Mouse (Mus musculus) liver, embryonic 11.5 days (tissue): ENCODE results near the gene Ifna1. TPM values are rescaled to one million over a fixed set of nuclear protein-coding genes. Genes with fewer than 3 reads are reported as not detected.
"Not testable (repeated sequence)": the region's sequence is repeated elsewhere in the genome, so short reads cannot be mapped to it uniquely, and the experiment has no call there.

Experiments used
- ATAC-seq: fragments of 200-750 bp; cut with Nextera tagmentation; replicated peaks from 2 replicates; pipeline ENCODE4 v1.8.0; 2017; ENCODE audit warnings: moderate number of reproducible peaks, mild to moderate bottlenecking, moderate TSS enrichment, moderate library complexity; ENCODE audit not compliant: low FRiP score
- DNase-seq: peaks from one replicate; pipeline ENCODE4 v3.0.0-alpha.2; 2017; ENCODE audit warnings: low spot score
- H3K27ac ChIP-seq: fragments of 300-500 bp; sonication (generic); 2 replicates; pipeline ENCODE4 v1.5.1; 2014; ENCODE audit warnings: mild to moderate bottlenecking, low read depth, low read length, control low read depth
- H3K27me3 ChIP-seq: fragments of 300-500 bp; sonication (generic); replicated peaks from 2 replicates; pipeline ENCODE4 v1.6.1; 2014; ENCODE audit warnings: low read length, mixed read lengths; ENCODE audit not compliant: control insufficient read depth, insufficient read depth
- H3K36me3 ChIP-seq: fragments of 300-500 bp; sonication (generic); 2 replicates; pipeline ENCODE4 v1.6.1; 2014; ENCODE audit warnings: mild to moderate bottlenecking, low read length, moderate library complexity, mixed read lengths; ENCODE audit not compliant: control insufficient read depth, insufficient read depth
- H3K4me1 ChIP-seq: fragments of 300-500 bp; sonication (generic); replicated peaks from 2 replicates; pipeline ENCODE4 v1.6.1; 2014; ENCODE audit warnings: low read length, mixed read lengths; ENCODE audit not compliant: control insufficient read depth, insufficient read depth
- H3K4me2 ChIP-seq: fragments of 300-500 bp; sonication (generic); 2 replicates; pipeline ENCODE4 v1.6.1; 2014; ENCODE audit warnings: mild to moderate bottlenecking, control low read depth, moderate library complexity
- H3K4me3 ChIP-seq: fragments of 300-500 bp; sonication (generic); 2 replicates; pipeline ENCODE4 v1.5.1; 2014; ENCODE audit warnings: low read depth, low read length, control low read depth
- H3K9ac ChIP-seq: fragments of 300-500 bp; sonication (generic); 2 replicates; pipeline ENCODE4 v1.6.1; 2014; ENCODE audit warnings: low read depth, low read length, control low read depth
- H3K9me3 ChIP-seq: fragments of 300-500 bp; sonication (generic); 2 replicates; pipeline ENCODE4 v1.6.1; 2016; ENCODE audit warnings: low read length, inconsistent platforms, mixed read lengths; ENCODE audit not compliant: control insufficient read depth
- WGBS: fragments of 180-500 bp; shearing (Covaris S2); extraction: QIAGEN DNeasy Blood & Tissue Kit; methylation state at CpG from one replicate; pipeline ENCODE4 v1.1.7; 2014; 5-methylcytosine and 5-hydroxymethylcytosine counted together
- polyA plus RNA-seq: library from polyadenylated mRNA; unstranded; fragments of >200 nt; fragmentation: Nextera tagmentation; extraction: Ambion mirVana; gene quantifications from 2 replicates; pipeline ENCODE4 v1.2.1, GENCODE M21; 2014

The Ifna1 gene
- polyA plus RNA-seq, 1 experiment from 2014 or later, result not detected

GRCm38 (mm10) chr4:88835225-88835624 lies 14.7 kb upstream of the Ifna1 start, which contains the start of gene Ifna5:
TSS of gene Ifna5 (plus strand) at chr4:88835525.
- not testable (repeated sequence) for H3K27me3 ChIP-seq, H3K4me1 ChIP-seq, H3K4me2 ChIP-seq, H3K9me3 ChIP-seq, DNase-seq, H3K27ac ChIP-seq, H3K36me3 ChIP-seq, H3K4me3 ChIP-seq, H3K9ac ChIP-seq, ATAC-seq
- 61% methylated on average over 1 of the region's 1 CpGs for WGBS

GRCm38 (mm10) chr4:88838828-88839227 lies 11.1 kb upstream of the Ifna1 start:
- H3K4me2 ChIP-seq, result no peak overlapping the region
- no peaks in the 10 kb centered on the region for H3K4me1 ChIP-seq
- no peak overlapping the region for H3K4me3 ChIP-seq
- no peak overlapping the region for H3K27ac ChIP-seq
- no peak for ATAC-seq
- no peak for DNase-seq
- H3K9me3 ChIP-seq, result no peaks in the 10 kb centered on the region
- no peaks in the 10 kb centered on the region for H3K36me3 ChIP-seq
- no peaks in the 10 kb centered on the region for H3K27me3 ChIP-seq
- H3K9ac ChIP-seq, result no peak overlapping the region
- 42% methylated on average over 3 of the region's 3 CpGs for WGBS

- Histone ChIP-seq H3K9ac (no peak overlapping the region), H3K9me3 (no peaks in the 10 kb centered on the region), H3K27ac (no peak overlapping the region), H3K4me1 (no peaks in the 10 kb centered on the region), H3K4me3 (no peak overlapping the region), H3K4me2 (no peak overlapping the region), H3K27me3 (no peaks in the 10 kb centered on the region), H3K36me3 (no peaks in the 10 kb centered on the region)
- 66% methylated on average over 3 of the region's 3 CpGs for WGBS
- ATAC-seq, result no peak
- DNase-seq, result no peak
Measured at GRCm38 (mm10) chr4:88840058-88840457, 9.8 kb upstream of the Ifna1 start.

GRCm38 (mm10) chr4:88841438-88841911 lies 8.4 kb upstream of the Ifna1 start, which contains the start of gene Ifna4:
TSS of gene Ifna4 (plus strand) at chr4:88841861.
- no peaks in the 10 kb centered on the region for H3K4me1 ChIP-seq
- ATAC-seq (no peak), DNase-seq (no peak)
- H3K36me3 ChIP-seq, result no peaks in the 10 kb centered on the region
- no peaks in the 10 kb centered on the region for H3K27me3 ChIP-seq
- no peak within 1 kb of the TSS for H3K4me2 ChIP-seq
- 53% methylated on average over 2 of the region's 2 CpGs for WGBS
- no peak within 1 kb of the TSS for H3K27ac ChIP-seq
- no peak within 1 kb of the TSS for H3K9ac ChIP-seq
- no peaks in the 10 kb centered on the region for H3K9me3 ChIP-seq
- H3K4me3 ChIP-seq, result no peak within 1 kb of the TSS

- no peaks in the 10 kb centered on the region for H3K27me3 ChIP-seq
- DNase-seq (no peak), ATAC-seq (no peak)
- no peaks in the 10 kb centered on the region for H3K9me3 ChIP-seq
- no peak overlapping the region for H3K9ac ChIP-seq
- H3K36me3 ChIP-seq, result no peaks in the 10 kb centered on the region
- H3K4me2 ChIP-seq, result no peak overlapping the region
- WGBS, result 29% methylated on average over 2 of the region's 2 CpGs
- no peaks in the 10 kb centered on the region for H3K4me1 ChIP-seq
- no peak overlapping the region for H3K27ac ChIP-seq
- H3K4me3 ChIP-seq, result no peak overlapping the region
Measured at GRCm38 (mm10) chr4:88845334-88845733, 4.6 kb upstream of the Ifna1 start.

DNA sequence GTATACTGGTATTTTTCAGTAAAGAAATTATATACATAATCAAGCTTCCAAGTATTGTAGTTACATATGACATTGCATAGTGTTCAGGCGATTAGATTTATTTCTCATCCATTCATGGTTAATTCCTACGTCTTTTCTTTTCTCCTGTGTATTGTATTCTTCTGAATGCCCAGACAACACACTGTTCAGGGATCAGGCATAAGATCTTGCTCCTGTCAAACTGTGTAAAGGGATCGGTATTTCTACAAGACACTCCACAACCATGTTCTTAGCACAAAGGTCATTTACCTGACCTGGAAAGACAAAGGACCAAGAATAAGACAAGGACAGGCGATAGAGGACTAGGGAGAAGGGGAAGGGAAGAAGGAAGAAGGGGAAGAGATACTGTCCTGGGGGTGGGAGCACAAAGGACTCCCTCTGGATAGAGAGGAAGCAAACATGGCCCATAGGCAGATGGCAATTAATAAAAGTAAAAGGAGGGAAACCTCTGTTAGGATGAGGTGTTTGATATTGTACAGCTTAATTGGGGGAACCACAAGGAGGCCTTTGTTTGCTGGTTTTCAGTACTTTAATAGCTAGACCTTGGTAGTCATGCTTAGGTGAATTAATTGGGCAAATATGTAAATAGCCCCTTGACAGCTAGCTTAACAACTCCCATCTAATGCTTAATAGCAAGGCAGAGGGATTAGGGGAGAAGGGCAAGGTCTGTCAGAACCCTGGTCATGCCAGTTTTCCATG lies 1.3 kb downstream of the Ifna1 start:
- Histone ChIP-seq H3K4me2 (no peak overlapping the region), H3K27me3 (no peaks in the 10 kb centered on the region), H3K9ac (no peak overlapping the region), H3K27ac (no peak overlapping the region), H3K9me3 (no peaks in the 10 kb centered on the region), H3K4me3 (no peak overlapping the region), H3K4me1 (no peaks in the 10 kb centered on the region), H3K36me3 (no peaks in the 10 kb centered on the region)
- DNase-seq (no peak), ATAC-seq (no peak)
- WGBS, result 60% methylated on average over 4 of the region's 4 CpGs

GRCm38 (mm10) chr4:88859214-88859613 lies 9.3 kb downstream of the Ifna1 start:
- H3K36me3 ChIP-seq, result no peaks in the 10 kb centered on the region
- H3K4me3 ChIP-seq, result no peak overlapping the region
- H3K27ac ChIP-seq, result no peak overlapping the region
- no peaks in the 10 kb centered on the region for H3K4me1 ChIP-seq
- no peak overlapping the region for H3K9ac ChIP-seq
- H3K27me3 ChIP-seq, result no peaks in the 10 kb centered on the region
- no peak for ATAC-seq
- H3K4me2 ChIP-seq, result no peak overlapping the region
- DNase-seq, result no peak
- no peaks in the 10 kb centered on the region for H3K9me3 ChIP-seq

DNA sequence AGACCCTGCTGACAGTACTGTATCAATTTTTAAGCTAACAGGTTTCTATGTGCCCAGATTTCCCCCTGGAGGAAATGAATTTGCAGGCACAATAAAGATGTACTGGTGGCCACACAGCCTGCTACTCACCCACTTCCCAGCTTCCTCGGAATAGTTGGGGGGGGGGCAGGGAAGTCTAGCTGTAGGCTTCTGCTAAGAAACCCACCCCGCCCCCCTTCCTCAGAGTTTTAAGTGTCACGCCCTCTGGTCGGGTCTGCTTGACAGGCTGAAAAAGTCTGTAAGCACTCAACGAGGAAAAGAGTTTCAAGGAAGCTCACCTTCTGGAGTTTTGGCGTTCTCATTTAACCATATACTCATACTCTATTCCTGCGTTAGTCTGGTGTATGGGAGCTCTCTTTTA lies 13.4 kb downstream of the Ifna1 start:
- no peak overlapping the region for H3K9ac ChIP-seq
- WGBS, result 8% methylated on average over 7 of the region's 7 CpGs
- no peak overlapping the region for H3K27ac ChIP-seq
- no peaks in the 10 kb centered on the region for H3K27me3 ChIP-seq
- no peak overlapping the region for H3K4me2 ChIP-seq
- H3K36me3 ChIP-seq, result no peaks in the 10 kb centered on the region
- H3K9me3 ChIP-seq, result no peaks in the 10 kb centered on the region
- no peaks in the 10 kb centered on the region for H3K4me1 ChIP-seq
- no peak overlapping the region for H3K4me3 ChIP-seq
- no peak for ATAC-seq
- no peak for DNase-seq

- no peaks in the 10 kb centered on the region for H3K36me3 ChIP-seq
- no peak overlapping the region for H3K27ac ChIP-seq
- H3K27me3 ChIP-seq, result no peaks in the 10 kb centered on the region
- no peaks in the 10 kb centered on the region for H3K4me1 ChIP-seq
- H3K4me3 ChIP-seq, result no peak overlapping the region
- 30% methylated on average over 9 of the region's 9 CpGs for WGBS
- DNase-seq (no peak), ATAC-seq (no peak)
- H3K4me2 ChIP-seq, result peak overlapping the region; percentile 36
- no peaks in the 10 kb centered on the region for H3K9me3 ChIP-seq
- no peak overlapping the region for H3K9ac ChIP-seq
Measured at GRCm38 (mm10) chr4:88864599-88864998, 14.7 kb downstream of the Ifna1 start.
